Mouse (Mus musculus) urinary bladder, postnatal 0 days (tissue): ENCODE data around the gene Atp2a3. TPM values are rescaled to one million over a fixed set of nuclear protein-coding genes. Genes with fewer than 3 reads are reported as not detected.

Experiments
- microRNA-seq: library from miRNA; unstranded; fragments of <30 nt; microRNA quantifications from one replicate; pipeline ENCODE4, GENCODE M21; 2016
- polyA plus RNA-seq: library from polyadenylated mRNA; unstranded; fragments of >200 nt; fragmentation: Nextera tagmentation; extraction: Ambion mirVana; gene quantifications from 2 replicates; pipeline ENCODE4 v1.2.1, GENCODE M21; 2015

Atp2a3 gene
- 7.0 and 7.7 TPM in 2 replicates for polyA plus RNA-seq

DNA sequence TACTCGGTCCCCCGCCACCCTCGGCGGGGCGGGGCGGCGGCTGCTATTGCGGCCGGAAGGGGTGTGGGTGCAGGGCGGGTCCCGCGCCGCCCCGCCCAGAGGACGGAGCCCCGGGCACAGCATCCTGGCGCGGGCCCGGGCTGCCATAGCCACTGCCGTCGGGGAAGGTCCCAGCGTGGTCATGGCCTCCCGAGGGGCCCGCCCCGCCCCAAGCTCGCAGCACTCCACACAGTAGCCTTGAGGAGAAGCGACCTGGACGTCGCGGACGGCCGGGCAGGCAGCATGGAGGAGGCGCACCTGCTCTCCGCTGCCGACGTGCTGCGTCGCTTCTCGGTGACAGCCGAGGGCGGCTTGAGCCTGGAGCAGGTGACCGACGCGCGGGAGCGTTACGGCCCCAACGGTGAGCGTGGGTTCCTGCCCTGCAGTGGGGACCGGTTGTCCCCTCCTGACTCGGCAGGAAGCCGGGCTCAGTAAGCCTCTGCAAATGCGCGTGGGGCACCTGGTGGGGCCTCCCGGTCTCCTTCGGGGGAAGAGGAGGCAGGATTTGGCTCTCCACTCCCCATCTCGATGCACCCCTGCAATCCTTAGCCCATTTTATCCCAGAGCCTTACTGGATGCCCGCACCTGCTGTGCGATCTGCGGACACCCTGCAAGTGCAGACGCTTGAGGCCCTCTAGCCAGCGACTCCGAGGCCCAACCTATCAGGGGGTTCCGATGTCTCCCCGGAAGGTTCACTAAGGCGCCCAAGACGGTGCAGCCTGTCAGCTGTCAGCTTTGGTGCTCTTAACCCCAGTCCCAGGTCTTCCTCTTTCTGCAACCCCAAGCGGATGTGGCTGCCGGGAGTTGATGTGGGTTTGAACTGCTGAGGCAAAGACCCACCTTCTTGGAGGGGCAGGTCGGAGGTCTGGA is at the start of gene Atp2a3:
Gene Atp2a3 (plus strand): TSS at position 98 of the 909 bp plus-strand sequence.

GRCm38 (mm10) chr11:72998771-72999170 is 37.8 kb downstream of the Atp2a3 start, which contains the start of gene P2rx1:
P2rx1 (plus strand) TSS chr11:72999103.

DNA sequence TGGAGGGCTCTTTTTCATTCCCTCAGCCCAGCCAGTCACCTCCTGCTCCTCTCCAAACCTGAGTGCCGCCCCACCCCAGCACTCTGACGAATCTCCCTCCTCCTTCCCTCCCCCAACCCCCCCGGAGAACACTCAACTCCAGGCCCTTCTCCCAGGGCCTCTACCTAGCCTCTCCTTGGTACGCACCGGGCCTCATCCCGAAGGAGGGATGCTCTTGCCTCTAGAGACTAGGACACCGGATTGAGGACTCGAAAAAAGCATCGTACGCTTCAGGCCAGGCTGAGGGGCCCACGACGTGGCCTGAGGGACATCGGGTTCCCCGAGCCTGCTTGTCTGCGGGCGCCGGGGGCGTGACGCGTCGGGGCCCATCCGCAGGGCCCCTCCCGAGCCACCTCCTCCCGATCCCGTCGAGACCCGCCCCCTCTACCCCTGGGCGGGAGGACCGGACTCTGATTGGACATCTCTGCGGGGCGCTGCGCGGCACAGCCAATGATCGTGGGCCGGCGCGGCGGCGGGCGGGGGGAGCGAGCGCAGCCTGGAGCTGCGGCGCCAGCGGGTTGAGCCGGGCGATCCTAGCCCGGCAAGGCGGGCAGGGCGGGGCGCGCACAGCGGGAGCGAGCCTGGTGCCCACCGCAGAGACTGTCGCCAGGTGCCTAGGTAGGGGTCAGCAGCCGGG is 57.6 kb downstream of the Atp2a3 start, which contains the start of gene Camkk1:
Gene Camkk1 (plus strand): TSS at position 538 of the 676 bp plus-strand sequence.

Small RNAs within 50 kb of the gene (microRNA-seq; reads per million reads assigned to microRNA genes)
- not detected for gene Gm44467

Other genes with a start within 250 kb of the Atp2a3 start
- 5.8 and 6.0 TPM in 2 replicates for gene Cyb5d2, start 165.0 kb upstream of the Atp2a3 start, polyA plus RNA-seq
- 6.7 and 7.1 TPM in 2 replicates for gene Zzef1, start 164.9 kb upstream of the Atp2a3 start, polyA plus RNA-seq
- 446 and 462 TPM in 2 replicates for gene P2rx1, start 37.9 kb downstream of the Atp2a3 start, polyA plus RNA-seq
- 9.4 TPM in 2 replicates for gene Camkk1, start 57.8 kb downstream of the Atp2a3 start, polyA plus RNA-seq
- gene Ncbp3, start 86.6 kb downstream of the Atp2a3 start, polyA plus RNA-seq = 4.7 and 6.2 TPM in 2 replicates
- 0.05 and 0.11 TPM in 2 replicates for gene Itgae, start 129.4 kb downstream of the Atp2a3 start, polyA plus RNA-seq
- 2.3 and 3.7 TPM in 2 replicates for gene Haspin, start 177.1 kb downstream of the Atp2a3 start, polyA plus RNA-seq
- 0.54 and 0.60 TPM in 2 replicates for gene P2rx5, start 199.3 kb downstream of the Atp2a3 start, polyA plus RNA-seq
- gene Emc6, start 215.9 kb downstream of the Atp2a3 start, polyA plus RNA-seq = 102 and 107 TPM in 2 replicates
- 182 and 189 TPM in 2 replicates for gene Tax1bp3, start 215.9 kb downstream of the Atp2a3 start, polyA plus RNA-seq
- 20.1 and 20.7 TPM in 2 replicates for gene Ctns, start 237.9 kb downstream of the Atp2a3 start, polyA plus RNA-seq
- 3.7 and 4.0 TPM in 2 replicates for gene Shpk, start 238.3 kb downstream of the Atp2a3 start, polyA plus RNA-seq